Mouse (Mus musculus) R1 (cell line): Measurements from ENCODE around the gene Hlcs.

Experiments
- DNase-seq: peaks from one replicate; pipeline ENCODE4 v3.0.0-alpha.2; 2018; ENCODE audit warnings: low read depth, low spot score

Hlcs gene

GRCm38 (mm10) chr16:94164236-94164635 lies 149.1 kb downstream of the Hlcs start:
- DNase-seq: no peak

- DNase-seq: no peak
These were observed 150.3 kb downstream of the Hlcs start for GRCm38 (mm10) chr16:94163051-94163450.

DNA sequence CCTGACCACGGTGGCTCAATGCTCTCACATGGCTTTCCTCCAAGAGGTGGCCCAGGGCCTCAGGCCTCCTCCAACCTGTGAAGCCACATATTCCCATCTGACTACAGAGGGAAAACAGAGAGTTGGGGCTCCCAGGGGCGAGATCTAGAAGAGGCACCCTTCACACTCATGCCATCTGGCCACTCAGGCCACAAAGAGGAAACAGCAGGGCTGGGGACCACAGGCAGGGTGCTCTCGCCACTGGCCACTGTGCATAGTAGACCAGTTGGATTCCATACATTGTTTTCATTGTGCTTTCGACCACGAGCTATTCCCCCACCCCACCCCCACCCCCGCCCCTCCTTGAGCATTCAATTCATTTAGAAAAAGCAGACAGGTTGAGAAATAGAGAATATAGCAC lies 151.4 kb downstream of the Hlcs start:
- DNase-seq: no peak

DNA sequence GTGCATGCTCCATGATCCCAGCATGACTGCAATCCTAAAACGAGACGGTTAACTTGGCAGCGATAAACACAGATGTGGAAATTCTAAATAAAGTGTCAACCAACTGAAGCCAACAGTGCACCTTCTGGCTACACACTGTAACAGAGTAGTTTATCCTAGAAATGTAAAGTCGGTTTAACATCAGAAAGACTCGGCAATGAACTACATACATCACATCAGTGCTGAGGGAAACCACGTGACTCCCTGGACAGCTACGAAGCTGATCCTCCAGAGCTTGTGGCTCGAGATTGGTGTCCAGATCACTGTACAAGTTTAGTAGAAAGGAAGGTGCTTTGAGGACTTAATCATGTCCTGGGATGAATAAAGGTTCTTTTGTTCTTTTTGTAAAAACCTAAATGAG lies 155.6 kb downstream of the Hlcs start:
- DNase-seq: no peak

DNA sequence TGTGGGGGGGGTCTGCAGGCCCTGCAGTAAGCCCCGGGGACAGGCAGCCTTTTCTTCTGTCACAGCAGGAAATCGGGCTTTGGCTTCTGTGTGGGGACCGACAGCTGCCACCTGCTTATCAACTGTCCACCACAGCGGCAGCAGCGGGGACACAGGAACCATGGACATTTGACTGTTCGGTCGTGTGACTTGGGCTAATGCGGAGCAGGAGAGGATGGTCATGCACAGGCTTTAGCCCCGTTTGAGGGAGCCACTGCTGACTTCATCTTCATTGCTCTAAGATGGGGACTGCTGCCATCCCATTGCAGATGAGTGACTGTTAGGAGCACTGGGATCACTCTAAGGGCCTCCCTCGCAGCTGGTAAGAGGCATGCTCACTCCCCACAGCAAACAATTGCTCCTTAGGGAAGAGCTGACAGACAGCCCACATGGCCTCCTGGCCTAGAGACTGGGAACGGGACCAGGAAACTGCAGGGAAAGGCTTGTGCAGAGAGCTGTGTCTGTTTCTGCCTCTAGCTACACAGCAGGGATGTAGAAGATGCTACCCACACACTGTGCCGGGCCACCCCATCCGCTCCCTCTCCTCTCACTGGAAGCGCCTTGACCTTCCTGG lies 158.2 kb downstream of the Hlcs start:
- no peak for DNase-seq

DNA sequence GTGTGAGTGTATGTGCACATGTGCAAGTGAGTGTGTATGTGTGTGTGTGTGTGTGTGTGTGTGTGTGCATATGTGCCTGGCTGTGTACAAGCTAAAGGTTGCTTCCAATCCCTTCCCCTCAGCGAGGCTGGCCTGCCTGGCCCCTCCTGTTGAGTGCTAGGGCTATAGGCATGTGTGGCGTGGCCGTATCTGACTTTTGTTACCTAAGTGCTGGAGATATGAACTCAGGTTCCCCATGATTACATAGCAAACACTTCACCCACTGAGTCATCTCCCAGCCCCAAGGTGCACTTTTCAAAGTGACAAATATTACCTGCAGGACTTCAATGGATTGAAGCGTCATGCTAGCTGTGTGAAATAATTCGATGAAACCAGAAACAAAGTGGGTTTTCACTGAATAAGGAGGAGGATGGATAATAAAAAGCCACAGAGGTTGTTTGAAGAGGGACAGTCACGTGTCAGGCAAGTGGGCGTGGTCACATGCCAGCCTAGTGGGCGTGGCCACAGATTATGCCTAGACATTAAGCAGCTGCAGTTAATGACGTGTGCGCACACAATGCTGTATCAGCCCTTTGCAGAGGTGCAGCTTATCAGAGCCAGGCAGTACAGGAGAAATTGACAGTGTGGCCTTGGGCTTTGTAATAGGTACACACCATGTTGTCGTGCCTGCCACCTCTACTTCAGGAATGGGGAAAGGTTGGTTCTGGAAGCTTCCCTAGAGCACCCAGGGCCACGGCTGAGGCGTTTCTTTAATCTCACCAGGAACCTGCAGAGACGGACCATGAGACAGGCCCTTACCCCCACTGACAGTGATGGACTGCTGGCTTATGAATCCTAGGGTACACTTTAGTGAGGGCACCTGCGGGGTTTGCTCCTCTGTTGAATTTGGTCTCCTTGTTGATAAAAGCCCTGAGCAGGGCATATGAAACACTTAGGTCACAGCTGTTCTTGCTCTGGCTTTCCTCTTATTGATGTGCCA lies 163.0 kb downstream of the Hlcs start:
- peak; percentile 50 for DNase-seq

DNA sequence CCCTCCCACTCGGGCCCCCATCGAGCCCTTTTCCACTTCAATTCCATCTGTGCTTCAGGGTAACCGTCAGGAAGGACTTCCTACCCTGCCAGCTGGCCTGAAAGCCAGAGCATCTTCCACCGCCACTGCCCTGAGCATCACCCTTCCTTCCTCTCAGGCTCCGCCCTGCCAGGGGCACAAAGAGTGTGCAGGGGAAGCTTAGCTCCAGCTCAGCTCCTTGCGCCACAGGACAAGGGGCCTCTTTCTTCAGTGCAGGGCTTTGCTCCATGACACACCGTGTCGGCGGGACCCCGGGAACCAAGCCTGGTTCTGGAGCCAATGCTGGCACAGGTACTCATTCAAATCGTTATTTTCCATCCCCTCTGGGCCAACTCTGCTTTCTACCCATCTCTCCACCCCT lies 165.2 kb downstream of the Hlcs start:
- no peak for DNase-seq

DNA sequence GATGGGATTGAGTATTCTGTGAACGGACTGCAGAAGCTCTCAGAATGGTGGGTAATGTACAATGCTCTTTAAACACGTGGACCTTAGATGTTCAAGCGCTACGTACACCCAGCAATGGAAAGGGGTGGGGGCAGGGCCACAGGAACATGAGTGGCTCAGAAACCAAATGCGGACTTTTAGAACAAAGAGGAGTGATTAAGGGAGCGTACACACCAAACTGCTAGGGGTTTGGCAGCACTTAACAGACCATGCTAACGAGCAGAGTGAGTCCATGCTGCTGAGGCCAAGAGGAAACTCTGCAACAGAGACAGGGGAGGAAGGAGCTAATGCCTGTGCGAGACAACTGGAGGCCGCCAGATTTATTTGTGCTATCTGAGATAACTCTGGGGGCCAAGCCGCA lies 170.0 kb downstream of the Hlcs start:
- DNase-seq: no peak

GRCm38 (mm10) chr16:94140746-94141145 lies 172.6 kb downstream of the Hlcs start:
- DNase-seq: no peak

GRCm38 (mm10) chr16:94134218-94134617 lies 179.2 kb downstream of the Hlcs start:
- no peak for DNase-seq

DNA sequence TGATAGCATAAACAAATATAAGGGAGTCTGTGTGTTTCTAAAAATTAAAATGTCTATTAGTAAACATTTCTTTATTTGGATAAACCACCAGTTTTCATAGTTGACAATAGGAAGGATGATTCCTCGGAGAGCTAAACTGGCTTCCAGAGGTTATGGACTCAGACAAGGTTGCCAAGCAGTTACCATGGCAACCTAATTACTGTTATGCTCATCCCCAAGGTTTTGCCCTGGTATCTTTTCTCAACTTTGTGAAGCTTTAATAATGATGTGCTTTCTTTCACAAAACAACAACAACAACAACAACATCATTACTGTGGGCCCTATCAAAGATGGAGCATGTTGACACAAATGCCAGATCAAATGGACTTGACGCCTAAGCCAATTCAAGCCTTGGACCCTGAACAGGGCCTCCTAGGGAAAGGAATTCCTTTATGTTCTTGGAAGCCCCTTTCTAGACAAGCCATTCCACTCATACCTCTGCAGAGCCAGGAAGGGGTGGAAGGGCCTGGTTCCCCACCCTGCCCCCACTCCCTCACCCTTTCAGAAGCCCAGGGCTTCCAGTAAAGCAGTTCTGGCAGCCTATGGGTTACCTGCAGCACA lies 185.0 kb downstream of the Hlcs start:
- peak; percentile 51 for DNase-seq

DNA sequence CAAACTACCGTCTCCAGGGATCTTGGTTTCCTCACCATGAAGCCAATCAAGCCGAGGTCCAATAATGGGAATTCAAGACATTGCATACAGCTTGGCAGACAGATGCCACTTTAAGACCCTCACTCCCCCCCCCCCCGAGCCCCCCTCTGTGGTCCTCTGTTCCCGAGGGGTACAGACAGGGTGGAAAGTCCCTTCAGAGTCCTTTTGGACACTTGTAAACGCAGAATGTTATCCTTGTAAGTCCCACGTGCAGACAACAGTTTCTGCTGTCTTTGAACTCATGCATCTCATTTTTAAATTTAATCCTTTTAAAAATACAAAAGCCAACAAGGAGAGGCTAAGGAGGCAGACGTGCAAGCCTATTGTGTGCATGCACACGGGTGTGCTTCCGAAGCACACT lies 187.2 kb downstream of the Hlcs start:
- DNase-seq: no peak

DNA sequence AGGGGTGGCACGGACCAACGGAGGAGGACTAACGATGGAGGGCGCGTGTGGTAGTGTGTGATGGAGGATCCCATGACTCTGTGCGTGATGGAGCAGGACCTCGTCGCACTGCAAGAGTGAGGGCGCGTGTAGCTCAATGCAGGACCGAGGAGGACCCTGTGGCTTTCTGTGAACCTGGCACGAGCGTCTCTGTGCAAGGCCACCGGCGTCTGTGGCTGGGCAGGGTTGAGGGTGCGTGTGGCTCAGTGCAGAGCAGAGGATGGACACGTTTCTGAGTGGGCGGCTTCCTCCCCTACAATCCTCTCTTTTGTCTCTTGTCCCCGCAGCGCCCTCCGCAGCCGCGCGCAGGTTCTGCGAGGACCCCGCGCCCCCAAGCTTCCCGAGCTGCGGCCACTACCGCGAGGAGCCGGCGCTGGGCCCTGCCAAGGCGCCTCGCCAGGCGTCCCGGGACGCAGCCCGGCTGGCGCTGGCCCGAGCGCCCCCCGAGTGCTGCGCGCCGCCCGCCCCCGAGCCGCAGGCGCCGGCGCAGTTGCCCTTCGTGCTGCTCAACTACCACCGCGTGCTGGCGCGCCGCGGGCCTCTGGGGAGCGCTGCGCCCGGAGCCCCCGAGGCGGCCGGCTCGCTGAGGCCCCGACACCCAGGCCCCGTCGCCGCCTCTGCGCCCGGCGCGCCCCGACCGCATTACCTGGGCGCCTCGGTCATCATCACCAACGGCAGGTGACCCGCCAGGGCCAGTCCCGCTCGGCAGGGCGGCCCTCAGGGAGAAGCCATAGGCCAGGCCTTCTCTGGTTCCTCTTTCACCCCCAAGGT lies 188.0 kb downstream of the Hlcs start:
- DNase-seq: peak; percentile 46

DNA sequence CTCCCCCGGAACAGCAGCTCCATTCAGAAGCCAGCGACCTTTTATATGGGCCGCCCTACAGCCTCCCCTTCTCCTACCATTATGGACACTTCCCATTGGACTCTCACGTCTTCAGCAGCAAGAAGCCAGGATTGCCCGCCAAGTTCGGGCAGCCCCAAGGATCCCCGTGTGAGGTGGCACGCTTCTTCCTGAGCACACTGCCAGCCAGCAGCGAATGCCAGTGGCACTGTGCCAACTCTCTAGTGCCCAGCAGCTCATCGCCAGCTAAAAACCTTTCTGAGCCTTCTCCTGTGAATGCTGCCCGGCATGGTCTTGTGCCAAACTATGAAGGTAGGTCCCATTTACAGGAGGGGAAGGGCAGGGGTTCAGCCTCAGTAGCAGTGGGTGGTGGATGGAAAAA lies 190.1 kb downstream of the Hlcs start:
- DNase-seq: no peak

- no peak for DNase-seq
These were observed 191.0 kb downstream of the Hlcs start for GRCm38 (mm10) chr16:94122347-94122746.

- DNase-seq: no peak
These were observed 195.0 kb downstream of the Hlcs start for GRCm38 (mm10) chr16:94118394-94118793.

DNA sequence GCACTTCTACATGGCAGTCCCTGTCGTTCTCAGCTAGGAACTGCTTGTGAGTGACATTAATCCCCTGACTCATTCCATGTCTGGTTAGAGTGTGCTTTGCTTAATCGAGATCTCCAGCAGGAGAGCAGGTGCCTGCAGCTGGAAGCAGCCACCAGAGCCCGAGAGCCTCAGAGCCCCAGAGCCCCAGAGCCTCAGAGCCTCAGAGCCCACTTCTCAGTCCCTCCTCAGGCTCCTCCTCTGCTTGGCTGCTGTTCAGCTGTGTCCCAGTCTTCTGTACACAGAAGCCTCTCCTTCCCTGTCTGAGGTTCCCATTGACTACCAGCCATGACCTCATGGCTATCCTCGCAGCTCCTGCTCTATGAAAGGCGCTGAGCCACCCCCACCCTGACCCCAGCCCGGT lies 196.0 kb downstream of the Hlcs start:
- no peak for DNase-seq

GRCm38 (mm10) chr16:94114693-94115092 lies 198.7 kb downstream of the Hlcs start:
- DNase-seq: no peak

DNA sequence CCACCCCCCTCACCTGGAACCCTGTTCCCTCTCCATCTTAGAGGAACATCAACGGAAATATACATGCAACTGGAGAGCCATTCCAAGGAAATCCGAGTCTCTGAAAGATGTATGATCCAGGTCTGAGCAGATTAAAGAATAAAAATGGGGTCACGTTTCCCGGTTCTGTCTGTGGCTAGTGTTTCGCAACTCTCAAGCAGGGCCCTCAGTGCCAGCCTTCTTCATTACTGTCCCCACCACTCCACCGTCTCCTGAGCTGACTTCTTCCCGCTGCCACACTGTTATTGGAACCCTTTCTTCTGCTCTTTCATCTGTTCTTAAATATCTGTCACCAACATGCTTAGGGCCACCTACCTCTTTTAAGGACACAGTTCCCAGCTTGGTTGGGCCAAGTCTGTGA lies 200.2 kb downstream of the Hlcs start:
- DNase-seq: no peak

- DNase-seq: peak; percentile 93
These were observed 215.5 kb downstream of the Hlcs start for GRCm38 (mm10) chr16:94097724-94098455.

DNA sequence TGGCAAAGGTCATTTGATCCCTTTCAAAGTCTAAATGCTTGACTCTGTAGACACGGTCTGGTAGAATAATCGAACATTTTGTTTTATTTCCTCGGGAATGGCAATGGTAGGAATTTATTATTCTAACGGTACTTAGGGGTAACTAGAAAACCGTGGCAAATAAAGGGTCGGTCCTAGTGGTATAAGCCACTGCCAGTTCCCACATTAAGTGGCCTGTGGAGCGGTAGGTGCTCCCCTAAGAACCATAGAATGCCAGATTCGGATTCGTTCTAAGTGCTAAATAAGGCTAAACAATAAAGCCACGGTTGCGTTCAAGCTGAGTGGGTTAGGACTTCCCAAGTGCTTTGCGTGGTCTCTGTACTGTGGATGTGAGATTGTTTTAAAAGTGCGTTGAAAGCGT lies 216.9 kb downstream of the Hlcs start:
- DNase-seq: no peak
